Mouse (Mus musculus) G1E (cell line): Measurements from ENCODE around the gene Grk4. TPM values are rescaled to one million over a fixed set of nuclear protein-coding genes. Genes with fewer than 3 reads are reported as not detected.

Experiments
- ATAC-seq: 2 replicates; pipeline ENCODE4 v1.8.0; 2016; ENCODE audit warnings: mild to moderate bottlenecking; ENCODE audit not compliant: insufficient number of reproducible peaks, poor library complexity, low FRiP score, severe bottlenecking; ENCODE audit errors: extremely low read depth
- DNase-seq: peaks from one replicate; pipeline ENCODE4 v3.0.0; 2012; ENCODE audit warnings: low spot score
- H3K27me3 ChIP-seq: 2 replicates; pipeline ENCODE4 v1.6.1; 2012; ENCODE audit warnings: mild to moderate bottlenecking, low read length, inconsistent platforms; ENCODE audit not compliant: insufficient read depth
- H3K36me3 ChIP-seq: replicated peaks from 2 replicates; pipeline ENCODE3; 2012; ENCODE audit warnings: mild to moderate bottlenecking, inconsistent platforms
- H3K4me1 ChIP-seq: 2 replicates; pipeline ENCODE4 v1.6.1; 2012; ENCODE audit warnings: low read depth, low read length, inconsistent platforms, mixed read lengths; ENCODE audit not compliant: insufficient read depth
- H3K4me3 ChIP-seq: 2 replicates; pipeline ENCODE4 v1.5.1; 2012; ENCODE audit warnings: low read depth, mild to moderate bottlenecking, inconsistent platforms, low read length, moderate library complexity, mixed read lengths
- H3K9me3 ChIP-seq: replicated peaks from 2 replicates; pipeline ENCODE4 v1.6.1; 2012; ENCODE audit warnings: inconsistent platforms
- CTCF ChIP-seq: IDR thresholded peaks from 2 replicates; pipeline ENCODE4 v1.5.1; 2012; ENCODE audit warnings: low read depth, low read length, inconsistent platforms, mixed read lengths
- GATA1 ChIP-seq: IDR thresholded peaks from 2 replicates; pipeline ENCODE4 v1.6.1; 2012; ENCODE audit warnings: borderline replicate concordance, low read length, inconsistent platforms, mixed read lengths
- GATA2 ChIP-seq: IDR thresholded peaks from 2 replicates; pipeline ENCODE4 v1.6.1; 2012; ENCODE audit warnings: low read depth, low read length, inconsistent platforms, borderline replicate concordance
- POLR2AphosphoS5 ChIP-seq: IDR thresholded peaks from 2 replicates; pipeline ENCODE4 v1.6.1; 2012; ENCODE audit warnings: low read depth, low read length, inconsistent platforms; ENCODE audit not compliant: insufficient replicate concordance
- TAL1 ChIP-seq: conservative IDR thresholded peaks from 2 replicates; pipeline ENCODE4 v1.6.1; 2012; ENCODE audit warnings: low read depth, low read length, inconsistent platforms, mixed read lengths
- polyA plus RNA-seq: library from polyadenylated mRNA; stranded (reverse); fragments of >175 nt; gene quantifications from 2 replicates; pipeline ENCODE4 v1.2.3, GENCODE M21; 2012
- total RNA-seq, 2 experiments: library from RNA; stranded (forward) in 1 of 2; stranded (reverse) in 1 of 2; fragments of 200-1000 nt in 1 of 2; fragments of >200 nt in 1 of 2; fragmentation: Nextera tagmentation in 1 of 2; gene quantifications; 2 replicates each; pipeline ENCODE4 v1.2.3; 2014 to 2017

Gene Grk4
- total and polyA plus RNA-seq, 3 experiments, result 0.16 to 1.2 (median 0.17) TPM

- no peaks in the 10 kb centered on the region for H3K9me3 ChIP-seq
- peaks cover 90% of the 10 kb centered on the region for H3K36me3 ChIP-seq
- ATAC-seq (peak; percentile 76), DNase-seq (peak; percentile 92)
- peaks cover 64% of the 10 kb centered on the region for H3K4me1 ChIP-seq
- H3K4me3 ChIP-seq, result peak within 1 kb of the TSS; percentile 81
- TF ChIP-seq CTCF (no peak), TAL1 (no peak), GATA1 (no peak), POLR2AphosphoS5 (no peak), GATA2 (no peak)
- no peaks in the 10 kb centered on the region for H3K27me3 ChIP-seq
Observed at GRCm38 (mm10) chr5:34636481-34637287, 23.5 kb upstream of the Grk4 start, which contains the start of gene Mfsd10. TSS of gene Mfsd10 (minus strand) at chr5:34637212.

- Histone ChIP-seq H3K27me3 (no peaks in the 10 kb centered on the region), H3K9me3 (no peaks in the 10 kb centered on the region), H3K36me3 (peaks cover 86% of the 10 kb centered on the region), H3K4me1 (peaks cover 64% of the 10 kb centered on the region), H3K4me3 (peak overlapping the region; percentile 81; the same call in 1 of the 2 replicates)
- TF ChIP-seq POLR2AphosphoS5 (no peak), TAL1 (no peak), CTCF (no peak), GATA2 (no peak), GATA1 (no peak)
- ATAC-seq (no peak), DNase-seq (no peak)
Observed at GRCm38 (mm10) chr5:34637591-34638156, 22.5 kb upstream of the Grk4 start.

- ATAC-seq, result no peak
Observed at GRCm38 (mm10) chr5:34641991-34642390, 18.2 kb upstream of the Grk4 start.

GRCm38 (mm10) chr5:34642932-34643331 is 17.2 kb upstream of the Grk4 start:
- no peak overlapping the region for H3K4me3 ChIP-seq
- DNase-seq (no peak), ATAC-seq (no peak)
- H3K36me3 ChIP-seq, result peaks cover 94% of the 10 kb centered on the region
- no peak for TF ChIP-seq POLR2AphosphoS5
- no peak for TF ChIP-seq GATA2
- H3K4me1 ChIP-seq, result peaks cover 23% of the 10 kb centered on the region
- H3K9me3 ChIP-seq, result no peaks in the 10 kb centered on the region
- no peaks in the 10 kb centered on the region for H3K27me3 ChIP-seq

More at GRCm38 (mm10) chr5:34641991-34642390, 18.2 kb upstream of the Grk4 start:
- TF ChIP-seq TAL1, result no peak
- TF ChIP-seq GATA2, result no peak
- no peak for TF ChIP-seq GATA1
- no peak for TF ChIP-seq CTCF
- TF ChIP-seq POLR2AphosphoS5, result no peak
- Histone ChIP-seq H3K4me3 (no peak overlapping the region), H3K27me3 (no peaks in the 10 kb centered on the region), H3K9me3 (no peaks in the 10 kb centered on the region), H3K36me3 (peaks cover 94% of the 10 kb centered on the region), H3K4me1 (peaks cover 32% of the 10 kb centered on the region)
- no peak for DNase-seq

- ATAC-seq (peak; percentile 34; the same call in 1 of the 2 replicates), DNase-seq (no peak)
- peaks cover 98% of the 10 kb centered on the region for H3K36me3 ChIP-seq
Observed at GRCm38 (mm10) chr5:34647581-34647980, 12.6 kb upstream of the Grk4 start.

GRCm38 (mm10) chr5:34652961-34653360 is 7.2 kb upstream of the Grk4 start:
- H3K9me3 ChIP-seq, result no peaks in the 10 kb centered on the region
- no peaks in the 10 kb centered on the region for H3K27me3 ChIP-seq
- no peak for TF ChIP-seq POLR2AphosphoS5
- TF ChIP-seq GATA2, result no peak
- TF ChIP-seq GATA1, result no peak
- TF ChIP-seq TAL1, result no peak
- no peak for TF ChIP-seq CTCF
- no peak overlapping the region for H3K4me3 ChIP-seq
- peaks cover 95% of the 10 kb centered on the region for H3K36me3 ChIP-seq
- no peak for DNase-seq
- peaks cover 16% of the 10 kb centered on the region for H3K4me1 ChIP-seq
- no peak for ATAC-seq

More at GRCm38 (mm10) chr5:34647581-34647980, 12.6 kb upstream of the Grk4 start:
- no peaks in the 10 kb centered on the region for H3K27me3 ChIP-seq
- no peak for TF ChIP-seq POLR2AphosphoS5
- TF ChIP-seq CTCF, result peak; percentile 87
- TF ChIP-seq GATA1, result no peak
- H3K9me3 ChIP-seq, result no peaks in the 10 kb centered on the region
- peaks cover 8% of the 10 kb centered on the region; the same call in 1 of the 2 replicates for H3K4me1 ChIP-seq
- no peak overlapping the region for H3K4me3 ChIP-seq
